Mouse (Mus musculus): Measurements from ENCODE around the gene Mical3.

The Mical3 gene

GRCm38 (mm10) chr6:121014339-121014738 lies 116.5 kb downstream of the Mical3 start:
- DNase-seq (ENCODE audit: low read depth, low spot score) = no peak

GRCm38 (mm10) chr6:121013750-121014149 lies 117.0 kb downstream of the Mical3 start:
- DNase-seq (ENCODE audit: low read depth, low spot score) = no peak

GRCm38 (mm10) chr6:121011709-121012108 lies 119.1 kb downstream of the Mical3 start:
- DNase-seq (ENCODE audit: low read depth, low spot score) = no peak

GRCm38 (mm10) chr6:121009651-121010050 lies 121.1 kb downstream of the Mical3 start:
- no peak for DNase-seq (ENCODE audit: low read depth, low spot score)

GRCm38 (mm10) chr6:121004959-121005358 lies 125.8 kb downstream of the Mical3 start:
- no peak for DNase-seq (ENCODE audit: low read depth, low spot score)

- peak; percentile 26 for DNase-seq (ENCODE audit: low read depth, low spot score)
Measured at GRCm38 (mm10) chr6:121002952-121003351, 127.8 kb downstream of the Mical3 start.

GRCm38 (mm10) chr6:120999860-121000526 lies 130.8 kb downstream of the Mical3 start:
- no peak for DNase-seq (ENCODE audit: low read depth, low spot score)

- no peak for DNase-seq (ENCODE audit: low read depth, low spot score)
Measured at GRCm38 (mm10) chr6:120999087-120999486, 131.7 kb downstream of the Mical3 start.

- no peak for DNase-seq (ENCODE audit: low read depth, low spot score)
Measured at GRCm38 (mm10) chr6:120996607-120997006, 134.2 kb downstream of the Mical3 start.

GRCm38 (mm10) chr6:120995541-120995940 lies 135.3 kb downstream of the Mical3 start:
- DNase-seq (ENCODE audit: low read depth, low spot score) = no peak

GRCm38 (mm10) chr6:120991857-120992256 lies 138.9 kb downstream of the Mical3 start:
- DNase-seq (ENCODE audit: low read depth, low spot score) = no peak

GRCm38 (mm10) chr6:120987571-120988084 lies 143.2 kb downstream of the Mical3 start:
- peak; percentile 58 for DNase-seq (ENCODE audit: low read depth, low spot score)

GRCm38 (mm10) chr6:120987164-120987563 lies 143.6 kb downstream of the Mical3 start:
- DNase-seq (ENCODE audit: low read depth, low spot score) = no peak

- DNase-seq (ENCODE audit: low read depth, low spot score) = peak; percentile 62
Measured at GRCm38 (mm10) chr6:120986172-120986571, 144.6 kb downstream of the Mical3 start.

- DNase-seq (ENCODE audit: low read depth, low spot score) = no peak
Measured at GRCm38 (mm10) chr6:120982314-120982713, 148.5 kb downstream of the Mical3 start.

- no peak for DNase-seq (ENCODE audit: low read depth, low spot score)
Measured at GRCm38 (mm10) chr6:120981537-120981936, 149.3 kb downstream of the Mical3 start.

GRCm38 (mm10) chr6:120978019-120978621 lies 152.7 kb downstream of the Mical3 start:
- DNase-seq (ENCODE audit: low read depth, low spot score) = no peak

GRCm38 (mm10) chr6:120976991-120977390 lies 153.8 kb downstream of the Mical3 start:
- no peak for DNase-seq (ENCODE audit: low read depth, low spot score)

GRCm38 (mm10) chr6:120976097-120976496 lies 154.7 kb downstream of the Mical3 start:
- no peak for DNase-seq (ENCODE audit: low read depth, low spot score)

- peak; percentile 44 for DNase-seq (ENCODE audit: low read depth, low spot score)
Measured at GRCm38 (mm10) chr6:120971797-120972590, 158.8 kb downstream of the Mical3 start.

- DNase-seq (ENCODE audit: low read depth, low spot score) = no peak
Measured at GRCm38 (mm10) chr6:120970939-120971796, 159.6 kb downstream of the Mical3 start.

All from telencephalon, adult 2 months (tissue).